Comparison of ENCODE assay signal across 7 mouse cellular contexts in the genomic region with DNA sequence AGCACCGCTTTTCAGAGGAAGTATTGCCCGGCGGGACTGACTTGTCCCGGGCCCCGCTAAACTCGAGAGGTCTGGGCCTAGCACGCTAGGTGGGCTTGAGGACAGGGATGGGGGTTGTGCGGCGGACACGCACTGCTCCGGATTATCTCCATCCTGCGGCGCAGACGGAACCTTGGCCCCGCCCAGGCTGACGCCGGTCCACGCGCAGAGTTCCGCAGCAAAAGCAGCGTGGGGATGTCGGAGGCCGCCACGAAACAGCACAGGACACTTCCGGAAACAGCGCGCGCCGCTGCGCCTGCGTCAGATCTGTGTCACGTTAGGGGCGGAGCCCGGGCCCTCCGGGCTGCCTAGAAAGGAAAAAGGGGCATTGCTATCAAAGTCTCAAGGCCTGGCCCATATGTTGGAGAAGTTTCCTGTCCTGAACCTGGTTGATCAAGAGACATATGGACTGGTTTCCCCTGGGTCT. TPM values are rescaled to one million over a fixed set of nuclear protein-coding genes. Genes with fewer than 3 reads are reported as not detected.
A peak's percentile ranks its signal among the peaks of the same experiment; 100 is the strongest.
DNase-seq lines count a peak whose midpoint lies in the region; ATAC-seq and TF ChIP-seq lines count a peak whose summit lies in the region.

TSS of gene Parn (minus strand) at position 293 of the 466 bp plus-strand sequence.

- peak; percentile 79 for TF ChIP-seq POLR2A in kidney, adult 2 months (IDR thresholded peaks at IDR 0.05; ENCODE audit: low read depth, low read length)
- TF ChIP-seq POLR2A in spleen, adult 2 months (IDR thresholded peaks at IDR 0.05; ENCODE audit: low read depth, low read length) = peak; percentile 76

- peak within 1 kb of the TSS; percentile 47 for H3K27ac ChIP-seq in embryonic facial prominence, embryonic 12.5 days
- peak within 1 kb of the TSS; percentile 56 for H3K27ac ChIP-seq in kidney, adult 2 months (ENCODE audit: insufficient read depth, low read depth, low read length)
- peak within 1 kb of the TSS; percentile 83 for H3K27ac ChIP-seq in limb, embryonic 12.5 days
- peak within 1 kb of the TSS; percentile 74 for H3K27ac ChIP-seq in midbrain, embryonic 15.5 days
- H3K27ac ChIP-seq in spleen, adult 2 months (ENCODE audit: insufficient read depth, low read length) = peak within 1 kb of the TSS; percentile 35

- no peaks in the 10 kb centered on the region for H3K27me3 ChIP-seq in embryonic facial prominence, embryonic 12.5 days
- H3K27me3 ChIP-seq in kidney, adult 2 months (replicated peaks; ENCODE audit: control insufficient read depth, insufficient read depth, low read length) = no peaks in the 10 kb centered on the region
- H3K27me3 ChIP-seq in limb, embryonic 12.5 days = no peaks in the 10 kb centered on the region
- no peaks in the 10 kb centered on the region for H3K27me3 ChIP-seq in midbrain, embryonic 15.5 days (replicated peaks)
- no peaks in the 10 kb centered on the region for H3K27me3 ChIP-seq in spleen, adult 2 months (ENCODE audit: control insufficient read depth, insufficient read depth, low read length)

- H3K9me3 ChIP-seq in embryonic facial prominence, embryonic 12.5 days = no peaks in the 10 kb centered on the region
- no peaks in the 10 kb centered on the region for H3K9me3 ChIP-seq in limb, embryonic 12.5 days
- no peaks in the 10 kb centered on the region for H3K9me3 ChIP-seq in midbrain, embryonic 15.5 days

- H3K36me3 ChIP-seq in embryonic facial prominence, embryonic 12.5 days = peaks cover 12% of the 10 kb centered on the region
- H3K36me3 ChIP-seq in kidney, adult 2 months (ENCODE audit: control insufficient read depth, insufficient read depth, low read length) = no peaks in the 10 kb centered on the region
- H3K36me3 ChIP-seq in limb, embryonic 12.5 days = peaks cover 21% of the 10 kb centered on the region
- H3K36me3 ChIP-seq in midbrain, embryonic 15.5 days (replicated peaks) = peaks cover 10% of the 10 kb centered on the region; the same call in 1 of the 2 replicates
- H3K36me3 ChIP-seq in spleen, adult 2 months (ENCODE audit: control insufficient read depth, insufficient read depth, low read length) = peaks cover 3% of the 10 kb centered on the region; the same call in 1 of the 2 replicates

- H3K9ac ChIP-seq in embryonic facial prominence, embryonic 12.5 days = peak within 1 kb of the TSS; percentile 59
- peak within 1 kb of the TSS; percentile 73 for H3K9ac ChIP-seq in limb, embryonic 12.5 days (replicated peaks)
- H3K9ac ChIP-seq in midbrain, embryonic 15.5 days = peak within 1 kb of the TSS; percentile 67

- H3K4me1 ChIP-seq in embryonic facial prominence, embryonic 12.5 days = peaks cover 10% of the 10 kb centered on the region
- peaks cover 2% of the 10 kb centered on the region; the same call in 1 of the 2 replicates for H3K4me1 ChIP-seq in kidney, adult 2 months (ENCODE audit: control insufficient read depth, insufficient read depth, low read length)
- peaks cover 11% of the 10 kb centered on the region for H3K4me1 ChIP-seq in limb, embryonic 12.5 days (replicated peaks)
- H3K4me1 ChIP-seq in midbrain, embryonic 15.5 days = peaks cover 16% of the 10 kb centered on the region
- H3K4me1 ChIP-seq in spleen, adult 2 months (ENCODE audit: control insufficient read depth, insufficient read depth, insufficient read length) = peaks cover 6% of the 10 kb centered on the region; the same call in 1 of the 2 replicates

- DNase-seq in adrenal gland, postnatal 25 days = peak; percentile 93
- peak; percentile 95 to 96 for DNase-seq in heart, adult 18-20 months
- DNase-seq in kidney, adult 2 months = peak; percentile 96
- peak; percentile 88 to 94 for DNase-seq in spleen, adult 2 months (ENCODE audit: low read depth in 1 of 2, low spot score in 2 of 2)

- ATAC-seq in embryonic facial prominence, embryonic 12.5 days (ENCODE audit: insufficient number of reproducible peaks, insufficient read depth, low FRiP score, low TSS enrichment) = peak; percentile 86
- peak; percentile 89 for ATAC-seq in limb, embryonic 12.5 days (ENCODE audit: insufficient number of reproducible peaks, insufficient read depth, low FRiP score, low TSS enrichment, low read depth)
- ATAC-seq in midbrain, embryonic 15.5 days (replicated peaks) = peak; percentile 94

- peak within 1 kb of the TSS; percentile 73 for H3K4me2 ChIP-seq in embryonic facial prominence, embryonic 12.5 days (replicated peaks)
- H3K4me2 ChIP-seq in limb, embryonic 12.5 days = peak within 1 kb of the TSS; percentile 77
- peak within 1 kb of the TSS; percentile 83 for H3K4me2 ChIP-seq in midbrain, embryonic 15.5 days

- no peak for TF ChIP-seq CTCF in kidney, adult 2 months (conservative IDR thresholded peaks at IDR 0.05; ENCODE audit: insufficient read depth, insufficient read length, low read depth, low read length)
- no peak for TF ChIP-seq CTCF in spleen, adult 2 months (IDR thresholded peaks at IDR 0.05; ENCODE audit: extremely low read depth, insufficient read depth, insufficient read length, insufficient replicate concordance)

- WGBS in embryonic facial prominence, embryonic 12.5 days = 1% methylated on average over 35 of the region's 35 CpGs
- under 1% methylated on average over 35 of the region's 35 CpGs for WGBS in kidney, adult 2 months
- under 1% methylated on average over 35 of the region's 35 CpGs for WGBS in limb, embryonic 12.5 days
- under 1% methylated on average over 35 of the region's 35 CpGs for WGBS in midbrain, embryonic 15.5 days
- under 1% methylated on average over 35 of the region's 35 CpGs for WGBS in spleen, adult 2 months

- peak within 1 kb of the TSS; percentile 54 for H3K4me3 ChIP-seq in embryonic facial prominence, embryonic 12.5 days
- H3K4me3 ChIP-seq in kidney, adult 2 months (ENCODE audit: insufficient read depth, low read depth, low read length) = peak within 1 kb of the TSS; percentile 87
- H3K4me3 ChIP-seq in limb, embryonic 12.5 days (replicated peaks) = peak within 1 kb of the TSS; percentile 71
- H3K4me3 ChIP-seq in midbrain, embryonic 15.5 days = peak within 1 kb of the TSS; percentile 70
- peak within 1 kb of the TSS; percentile 67 for H3K4me3 ChIP-seq in spleen, adult 2 months (ENCODE audit: extremely low read depth, insufficient read depth, insufficient read length)

RNA-seq across cellular contexts. Expression of gene Parn, which starts in this region (rescaled TPM):
- total RNA-seq in adrenal gland, postnatal 25 days (2021) = 36.5 and 47.5 TPM in 2 replicates
- 39.1 and 40.9 TPM in 2 replicates for polyA plus RNA-seq in embryonic facial prominence, embryonic 12.5 days (2016; fragmentation: Nextera tagmentation; extraction: Ambion mirVana)
- total RNA-seq in heart, adult 18-20 months (2021) = 10 to 100 TPM in 1 of 2 experiments, 1 to 10 TPM in 1; 9.0 to 10.1 TPM
- polyA plus RNA-seq in kidney, adult 2 months (2012; rRNA removed) = 12.3 and 15.1 TPM in 2 replicates
- 41.4 and 44.8 TPM in 2 replicates for polyA plus RNA-seq in limb, embryonic 12.5 days (2016; fragmentation: Nextera tagmentation; extraction: Ambion mirVana)
- polyA plus RNA-seq in midbrain, embryonic 15.5 days (2015; fragmentation: Nextera tagmentation; extraction: Ambion mirVana) = 30.2 and 31.2 TPM in 2 replicates
- 8.8 and 9.9 TPM in 2 replicates for polyA plus RNA-seq in spleen, adult 2 months (2012; rRNA removed)

Comparison
In these comparisons a context has a peak if more than half of its experiments do, and no peak if none do; other contexts are left out.
1. Peak in every context shown above with its lines: DNase-seq, ATAC-seq, H3K4me3 ChIP-seq and H3K27ac ChIP-seq.